Mouse (Mus musculus) lung, adult 2 months (tissue): Measurements from ENCODE around the gene Rab40b.

Source experiments
- CTCF ChIP-seq: fragments of 200-500 bp; IDR thresholded peaks from 2 replicates; pipeline ENCODE4 v1.5.1; 2011; ENCODE audit warnings: mild to moderate bottlenecking, low read length, control low read depth; ENCODE audit not compliant: insufficient read depth
- POLR2A ChIP-seq: fragments of 200-500 bp; IDR thresholded peaks from 2 replicates; pipeline ENCODE4 v1.6.1; 2011; ENCODE audit warnings: low read depth, mild to moderate bottlenecking, control low read depth, low read length, borderline replicate concordance; ENCODE audit errors: extremely low read depth

GRCm38 (mm10) chr11:121373305-121373704 lies 14.7 kb downstream of the Rab40b start:
- TF ChIP-seq CTCF (no peak), POLR2A (no peak)
